Mouse (Mus musculus): ENCODE results near the gene Slc16a6. TPM values are rescaled to one million over a fixed set of nuclear protein-coding genes. Genes with fewer than 3 reads are reported as not detected.

The Slc16a6 gene
- total and polyA plus RNA-seq, 2 experiments: 1.4 to 2.2 TPM

- Histone ChIP-seq H3K27ac (replicated peaks; ENCODE audit: insufficient read depth, low read depth, low read length) (no peak overlapping the region), H3K79me2 (ENCODE audit: control insufficient read depth, insufficient read depth, low read length) (no peaks in the 10 kb centered on the region; the same call in 1 of the 2 replicates), H3K4me1 (ENCODE audit: control insufficient read depth, insufficient read depth, low read length) (no peaks in the 10 kb centered on the region), H3K4me3 (ENCODE audit: insufficient read depth, low read depth, low read length) (no peak overlapping the region), H3K27me3 (ENCODE audit: control insufficient read depth, insufficient read depth, low read length) (no peaks in the 10 kb centered on the region), H3K9ac (ENCODE audit: low read depth, low read length) (no peak overlapping the region), H3K36me3 (ENCODE audit: control insufficient read depth, insufficient read depth, low read length) (peaks cover 16% of the 10 kb centered on the region; the same call in 1 of the 2 replicates)
- TF ChIP-seq CTCF (IDR thresholded peaks at IDR 0.05; ENCODE audit: low read depth, low read length) (no peak), POLR2A (IDR thresholded peaks at IDR 0.05; ENCODE audit: extremely low read depth, insufficient read depth, low read length) (no peak)
- 94% methylated on average over 5 of the region's 5 CpGs for WGBS
- DNase-seq (ENCODE audit: extremely low read depth, low read depth, low spot score): no peak
Measured at GRCm38 (mm10) chr11:109456261-109456660, 17.1 kb downstream of the Slc16a6 start.

GRCm38 (mm10) chr11:109451169-109451568 lies 22.2 kb downstream of the Slc16a6 start:
- no peak overlapping the region for H3K4me3 ChIP-seq (ENCODE audit: insufficient read depth, low read depth, low read length)
- H3K27me3 ChIP-seq (ENCODE audit: control insufficient read depth, insufficient read depth, low read length): no peaks in the 10 kb centered on the region
- H3K9ac ChIP-seq (ENCODE audit: low read depth, low read length): no peak overlapping the region
- peaks cover 12% of the 10 kb centered on the region; the same call in 1 of the 2 replicates for H3K36me3 ChIP-seq (ENCODE audit: control insufficient read depth, insufficient read depth, low read length)
- no peak for DNase-seq (ENCODE audit: extremely low read depth, low read depth, low spot score)
- H3K4me1 ChIP-seq (ENCODE audit: control insufficient read depth, insufficient read depth, low read length): 0 out of 2 replicates have a peak, but pooled peaks cover 2% of the 10 kb centered on the region
- no peak overlapping the region for H3K27ac ChIP-seq (replicated peaks; ENCODE audit: insufficient read depth, low read depth, low read length)
- TF ChIP-seq CTCF (IDR thresholded peaks at IDR 0.05; ENCODE audit: low read depth, low read length): no peak
- TF ChIP-seq POLR2A (IDR thresholded peaks at IDR 0.05; ENCODE audit: extremely low read depth, insufficient read depth, low read length): no peak
- 90% methylated on average over 11 of the region's 11 CpGs for WGBS
- no peaks in the 10 kb centered on the region for H3K79me2 ChIP-seq (ENCODE audit: control insufficient read depth, insufficient read depth, low read length)

GRCm38 (mm10) chr11:109445438-109446035 lies 27.9 kb downstream of the Slc16a6 start:
- no peaks in the 10 kb centered on the region for H3K79me2 ChIP-seq (ENCODE audit: control insufficient read depth, insufficient read depth, low read length)
- H3K27me3 ChIP-seq (ENCODE audit: control insufficient read depth, insufficient read depth, low read length): no peaks in the 10 kb centered on the region
- peak; percentile 53 for DNase-seq (ENCODE audit: extremely low read depth, low read depth, low spot score)
- TF ChIP-seq CTCF (IDR thresholded peaks at IDR 0.05; ENCODE audit: low read depth, low read length) (peak; percentile 61), POLR2A (IDR thresholded peaks at IDR 0.05; ENCODE audit: extremely low read depth, insufficient read depth, low read length) (no peak)
- WGBS: 46% methylated on average over 13 of the region's 13 CpGs
- no peak overlapping the region for H3K27ac ChIP-seq (replicated peaks; ENCODE audit: insufficient read depth, low read depth, low read length)
- H3K36me3 ChIP-seq (ENCODE audit: control insufficient read depth, insufficient read depth, low read length): no peaks in the 10 kb centered on the region
- 0 out of 2 replicates have a peak, but pooled peaks cover 2% of the 10 kb centered on the region for H3K4me1 ChIP-seq (ENCODE audit: control insufficient read depth, insufficient read depth, low read length)
- no peak overlapping the region for H3K4me3 ChIP-seq (ENCODE audit: insufficient read depth, low read depth, low read length)
- H3K9ac ChIP-seq (ENCODE audit: low read depth, low read length): no peak overlapping the region

- H3K36me3 ChIP-seq (ENCODE audit: control insufficient read depth, insufficient read depth, low read length): no peaks in the 10 kb centered on the region
- 70% methylated on average over 7 of the region's 7 CpGs for WGBS
- no peak for DNase-seq (ENCODE audit: extremely low read depth, low read depth, low spot score)
- H3K27me3 ChIP-seq (ENCODE audit: control insufficient read depth, insufficient read depth, low read length): no peaks in the 10 kb centered on the region
- H3K79me2 ChIP-seq (ENCODE audit: control insufficient read depth, insufficient read depth, low read length): no peaks in the 10 kb centered on the region
- no peak overlapping the region for H3K4me3 ChIP-seq (ENCODE audit: insufficient read depth, low read depth, low read length)
- 0 out of 2 replicates have a peak, but pooled peaks cover 2% of the 10 kb centered on the region for H3K4me1 ChIP-seq (ENCODE audit: control insufficient read depth, insufficient read depth, low read length)
- H3K27ac ChIP-seq (replicated peaks; ENCODE audit: insufficient read depth, low read depth, low read length): no peak overlapping the region
- peak; percentile 61 for TF ChIP-seq CTCF (IDR thresholded peaks at IDR 0.05; ENCODE audit: low read depth, low read length)
- no peak for TF ChIP-seq POLR2A (IDR thresholded peaks at IDR 0.05; ENCODE audit: extremely low read depth, insufficient read depth, low read length)
- H3K9ac ChIP-seq (ENCODE audit: low read depth, low read length): no peak overlapping the region
Measured at GRCm38 (mm10) chr11:109444600-109444999, 28.8 kb downstream of the Slc16a6 start.

- no peak for DNase-seq (ENCODE audit: extremely low read depth, low read depth, low spot score)
- Histone ChIP-seq H3K9ac (ENCODE audit: low read depth, low read length) (no peak overlapping the region), H3K27ac (replicated peaks; ENCODE audit: insufficient read depth, low read depth, low read length) (no peak overlapping the region), H3K79me2 (ENCODE audit: control insufficient read depth, insufficient read depth, low read length) (no peaks in the 10 kb centered on the region), H3K4me1 (ENCODE audit: control insufficient read depth, insufficient read depth, low read length) (0 out of 2 replicates have a peak, but pooled peaks cover under 1% of the 10 kb centered on the region), H3K27me3 (ENCODE audit: control insufficient read depth, insufficient read depth, low read length) (no peaks in the 10 kb centered on the region), H3K36me3 (ENCODE audit: control insufficient read depth, insufficient read depth, low read length) (no peaks in the 10 kb centered on the region), H3K4me3 (ENCODE audit: insufficient read depth, low read depth, low read length) (no peak overlapping the region)
- WGBS: 93% methylated on average over 8 of the region's 8 CpGs
- TF ChIP-seq POLR2A (IDR thresholded peaks at IDR 0.05; ENCODE audit: extremely low read depth, insufficient read depth, low read length) (no peak), CTCF (IDR thresholded peaks at IDR 0.05; ENCODE audit: low read depth, low read length) (no peak)
Measured at GRCm38 (mm10) chr11:109443468-109444263, 29.7 kb downstream of the Slc16a6 start.

All from liver, adult 2 months (tissue).